Mouse (Mus musculus) megakaryocyte, embryonic 14.5 days (primary cell): ENCODE data around the gene Mfn1.

Experiments used
- FLI1 ChIP-seq: IDR thresholded peaks from 2 replicates; pipeline ENCODE4 v1.6.1; 2012; ENCODE audit warnings: low read length, inconsistent platforms, mixed read lengths
- GATA1 ChIP-seq: IDR thresholded peaks from 3 replicates; pipeline ENCODE4 v1.6.1; 2012; ENCODE audit warnings: mixed read lengths, low read length, inconsistent platforms, borderline replicate concordance

GRCm38 (mm10) chr3:32530041-32530440, 776 bp downstream of the Mfn1 start:
- TF ChIP-seq GATA1 (no peak), FLI1 (no peak)
